Mouse (Mus musculus) spleen, adult 2 months (tissue): ENCODE results near the gene Sept7. TPM values are rescaled to one million over a fixed set of nuclear protein-coding genes. Genes with fewer than 3 reads are reported as not detected.

Experiments used
- DNase-seq, 2 experiments: peaks; one replicate each; pipeline versions ENCODE4 v3.0.0 to v3.0.0-alpha.2; 2012 to 2021; ENCODE audit warnings: low spot score in 2 of 2, low read depth in 1 of 2
- H3K27ac ChIP-seq: fragments of 200-500 bp; 2 replicates; pipeline ENCODE4 v1.5.1; 2012; ENCODE audit warnings: low read length, inconsistent platforms; ENCODE audit not compliant: insufficient read depth
- H3K27me3 ChIP-seq: fragments of 200-500 bp; 2 replicates; pipeline ENCODE4 v1.6.1; 2012; ENCODE audit warnings: mild to moderate bottlenecking, moderate library complexity, low read length, inconsistent platforms; ENCODE audit not compliant: control insufficient read depth, insufficient read depth
- H3K36me3 ChIP-seq: fragments of 200-500 bp; 2 replicates; pipeline ENCODE4 v1.6.1; 2012; ENCODE audit warnings: mild to moderate bottlenecking, low read length, inconsistent platforms; ENCODE audit not compliant: control insufficient read depth, insufficient read depth
- H3K4me1 ChIP-seq: fragments of 200-500 bp; 2 replicates; pipeline ENCODE4 v1.6.1; 2011; ENCODE audit warnings: inconsistent platforms; ENCODE audit not compliant: control insufficient read depth, insufficient read depth, insufficient read length
- H3K4me3 ChIP-seq: fragments of 200-500 bp; 2 replicates; pipeline ENCODE4 v1.5.1; 2011; ENCODE audit warnings: mild to moderate bottlenecking, inconsistent platforms; ENCODE audit not compliant: insufficient read depth, insufficient read length; ENCODE audit errors: extremely low read depth
- CTCF ChIP-seq: fragments of 200-500 bp; IDR thresholded peaks from 2 replicates; pipeline ENCODE4 v1.5.1; 2011; ENCODE audit warnings: mild to moderate bottlenecking, inconsistent platforms; ENCODE audit not compliant: insufficient read depth, insufficient read length, insufficient replicate concordance; ENCODE audit errors: extremely low read depth
- POLR2A ChIP-seq: fragments of 200-500 bp; IDR thresholded peaks from 2 replicates; pipeline ENCODE4 v1.6.1; 2011; ENCODE audit warnings: low read depth, low read length, inconsistent platforms
- WGBS: fragments of 180-500 bp; shearing (Covaris S2); methylation state at CpG from one replicate; pipeline ENCODE4 v1.1.7; 2018; 5-methylcytosine and 5-hydroxymethylcytosine counted together
- polyA plus RNA-seq: library from polyadenylated mRNA; depleted of rRNA; stranded (reverse); fragments of >200 nt; gene quantifications from 2 replicates; pipeline ENCODE4 v1.2.3, GENCODE M21; 2012

Sept7 gene
- polyA plus RNA-seq, 1 experiment = 5.1 TPM

- Histone ChIP-seq H3K27ac (peak overlapping the region; percentile 94), H3K4me3 (peak overlapping the region; percentile 77), H3K36me3 (no peaks in the 10 kb centered on the region), H3K27me3 (no peaks in the 10 kb centered on the region), H3K4me1 (0 out of 2 replicates have a peak, but pooled peaks cover 2% of the 10 kb centered on the region)
- DNase-seq = peak in 1 of 2 experiments; percentile 19
- 0% methylated on average over 3 of the region's 3 CpGs for WGBS
- TF ChIP-seq CTCF (no peak), POLR2A (no peak)
These were observed 1.2 kb downstream of the Sept7 start for GRCm38 (mm10) chr9:25253478-25253824.

GRCm38 (mm10) chr9:25260411-25260810 is 8.2 kb downstream of the Sept7 start:
- Histone ChIP-seq H3K4me3 (no peak overlapping the region), H3K4me1 (peaks cover 3% of the 10 kb centered on the region; the same call in 1 of the 2 replicates), H3K27me3 (no peaks in the 10 kb centered on the region), H3K36me3 (no peaks in the 10 kb centered on the region; the same call in 1 of the 2 replicates), H3K27ac (no peak overlapping the region)
- no peak for DNase-seq
- no peak for TF ChIP-seq POLR2A
- no peak for TF ChIP-seq CTCF
- whole genome bisulfite sequencing = 89% methylated on average over 3 of the region's 3 CpGs

GRCm38 (mm10) chr9:25260979-25261378 is 8.7 kb downstream of the Sept7 start:
- no peak for TF ChIP-seq POLR2A
- TF ChIP-seq CTCF = no peak
- Histone ChIP-seq H3K36me3 (peaks cover 2% of the 10 kb centered on the region), H3K4me3 (no peak overlapping the region), H3K27me3 (no peaks in the 10 kb centered on the region), H3K4me1 (peaks cover 3% of the 10 kb centered on the region; the same call in 1 of the 2 replicates), H3K27ac (no peak overlapping the region)
- no peak for DNase-seq

GRCm38 (mm10) chr9:25262087-25262486 is 9.8 kb downstream of the Sept7 start:
- Histone ChIP-seq H3K27ac (no peak overlapping the region), H3K4me1 (peaks cover 3% of the 10 kb centered on the region; the same call in 1 of the 2 replicates), H3K27me3 (no peaks in the 10 kb centered on the region), H3K4me3 (no peak overlapping the region), H3K36me3 (peaks cover 5% of the 10 kb centered on the region)
- DNase-seq = no peak
- WGBS = 18% methylated on average over 1 of the region's 1 CpGs
- no peak for TF ChIP-seq CTCF
- no peak for TF ChIP-seq POLR2A

- 91% methylated on average over 4 of the region's 4 CpGs for WGBS
- peaks cover 5% of the 10 kb centered on the region for H3K36me3 ChIP-seq
- no peak for DNase-seq
- H3K4me3 ChIP-seq = no peak overlapping the region
- no peaks in the 10 kb centered on the region for H3K27me3 ChIP-seq
- TF ChIP-seq POLR2A = no peak
- TF ChIP-seq CTCF = no peak
- peaks cover 3% of the 10 kb centered on the region; the same call in 1 of the 2 replicates for H3K4me1 ChIP-seq
- H3K27ac ChIP-seq = no peak overlapping the region
These were observed 13.6 kb downstream of the Sept7 start for GRCm38 (mm10) chr9:25265795-25266194.

GRCm38 (mm10) chr9:25267133-25267532 is 14.9 kb downstream of the Sept7 start:
- Histone ChIP-seq H3K27ac (no peak overlapping the region), H3K27me3 (no peaks in the 10 kb centered on the region), H3K4me3 (no peak overlapping the region), H3K4me1 (peaks cover 2% of the 10 kb centered on the region; the same call in 1 of the 2 replicates), H3K36me3 (peaks cover 5% of the 10 kb centered on the region)
- 91% methylated on average over 3 of the region's 3 CpGs for WGBS
- no peak for TF ChIP-seq CTCF
- TF ChIP-seq POLR2A = no peak
- no peak for DNase-seq

- no peak for DNase-seq
- WGBS = 78% methylated on average over 2 of the region's 2 CpGs
- Histone ChIP-seq H3K27ac (no peak overlapping the region), H3K4me1 (peaks cover 2% of the 10 kb centered on the region; the same call in 1 of the 2 replicates), H3K36me3 (peaks cover 5% of the 10 kb centered on the region), H3K27me3 (no peaks in the 10 kb centered on the region), H3K4me3 (no peak overlapping the region)
- TF ChIP-seq CTCF = no peak
- no peak for TF ChIP-seq POLR2A
These were observed 15.3 kb downstream of the Sept7 start for GRCm38 (mm10) chr9:25267574-25267973.
